Mouse (Mus musculus) limb, embryonic 15.5 days (tissue): ENCODE data around the gene Glo1. TPM values are rescaled to one million over a fixed set of nuclear protein-coding genes. Genes with fewer than 3 reads are reported as not detected.
A peak's percentile ranks its signal among the peaks of the same experiment; 100 is the strongest.

Experiments used
- ATAC-seq: fragments of 200-750 bp; cut with Nextera tagmentation; 2 replicates; pipeline ENCODE4 v1.8.0; 2017; ENCODE audit warnings: low read depth, moderate TSS enrichment; ENCODE audit not compliant: insufficient number of reproducible peaks, low FRiP score, low TSS enrichment
- H3K27ac ChIP-seq: fragments of 300-500 bp; sonication (generic); 2 replicates; pipeline ENCODE4 v1.5.1; 2015; ENCODE audit warnings: moderate library complexity, mild to moderate bottlenecking, inconsistent platforms
- H3K27me3 ChIP-seq: fragments of 300-500 bp; sonication (generic); 2 replicates; pipeline ENCODE4 v1.6.1; 2015; ENCODE audit warnings: inconsistent platforms
- H3K36me3 ChIP-seq: fragments of 300-500 bp; sonication (generic); 2 replicates; pipeline ENCODE4 v1.6.1; 2015; ENCODE audit warnings: inconsistent platforms
- H3K4me1 ChIP-seq: fragments of 300-500 bp; sonication (generic); 2 replicates; pipeline ENCODE4 v1.6.1; 2015; ENCODE audit warnings: inconsistent platforms
- H3K4me2 ChIP-seq: fragments of 300-500 bp; sonication (generic); 2 replicates; pipeline ENCODE4 v1.6.1; 2015; ENCODE audit warnings: mild to moderate bottlenecking, inconsistent platforms
- H3K4me3 ChIP-seq: fragments of 300-500 bp; sonication (generic); 2 replicates; pipeline ENCODE4 v1.5.1; 2015; ENCODE audit warnings: mild to moderate bottlenecking, inconsistent platforms
- H3K9ac ChIP-seq: fragments of 300-500 bp; sonication (generic); 2 replicates; pipeline ENCODE4 v1.6.1; 2015; ENCODE audit warnings: inconsistent platforms
- H3K9me3 ChIP-seq: fragments of 300-500 bp; sonication (generic); 2 replicates; pipeline ENCODE4 v1.6.1; 2016; ENCODE audit warnings: inconsistent platforms
- WGBS: fragments of 180-500 bp; shearing (Covaris S2); methylation state at CpG from one replicate; pipeline ENCODE4 v1.1.7; 2015; 5-methylcytosine and 5-hydroxymethylcytosine counted together
- polyA plus RNA-seq: library from polyadenylated mRNA; unstranded; fragments of >200 nt; fragmentation: Nextera tagmentation; extraction: Ambion mirVana; gene quantifications from 2 replicates; pipeline ENCODE4 v1.2.1, GENCODE M21; 2015

Gene Glo1
- polyA plus RNA-seq, 1 experiment from 2014 or later, result 186 TPM

DNA sequence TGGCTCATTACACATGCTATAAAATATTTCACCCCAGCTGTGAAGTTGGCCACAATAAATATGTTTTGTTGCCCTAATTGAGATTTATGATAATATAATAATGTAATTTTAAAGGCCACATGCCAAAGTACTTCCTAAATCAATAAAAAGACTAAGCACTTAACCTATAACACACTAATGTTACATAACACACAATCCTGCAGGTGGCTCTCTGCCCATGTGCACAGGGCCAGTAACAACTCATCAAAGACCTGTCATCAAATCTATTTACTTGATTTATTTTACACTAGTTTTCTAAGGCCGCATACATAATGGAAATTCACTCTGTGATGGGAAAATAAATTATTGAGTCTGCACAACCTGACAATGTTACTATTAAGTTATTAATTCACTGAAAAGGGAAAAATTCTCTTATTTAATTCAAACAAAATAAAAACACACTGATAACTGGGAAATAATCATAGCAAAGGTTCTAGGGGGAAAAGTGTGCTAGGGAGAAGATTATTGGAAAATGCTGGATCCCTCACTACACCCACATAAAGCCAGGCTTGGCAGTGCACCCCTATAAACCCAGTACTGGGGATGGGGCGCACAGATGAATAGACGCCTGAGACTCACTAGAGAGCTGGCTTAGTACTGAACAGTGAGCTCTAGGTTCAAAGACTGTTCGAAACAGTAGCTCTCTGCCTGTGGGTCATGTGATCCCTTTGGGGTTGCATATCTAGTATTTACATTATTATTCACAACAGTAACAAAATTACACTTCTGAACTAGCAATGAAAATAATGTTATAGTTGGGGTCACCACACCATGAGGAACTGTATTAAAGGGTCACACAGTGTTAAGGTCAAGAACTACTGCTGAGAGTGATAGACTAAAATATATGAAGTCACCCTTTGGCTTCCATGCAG, 73.4 kb downstream of the Glo1 start:
- Histone ChIP-seq H3K4me1 (peaks cover 10% of the 10 kb centered on the region), H3K9me3 (no peaks in the 10 kb centered on the region), H3K36me3 (no peaks in the 10 kb centered on the region), H3K4me2 (no peak overlapping the region), H3K4me3 (no peak overlapping the region), H3K9ac (no peak overlapping the region), H3K27ac (no peak overlapping the region), H3K27me3 (no peaks in the 10 kb centered on the region)
- ATAC-seq, result no peak
- 72% methylated on average over 4 of the region's 4 CpGs for WGBS

DNA sequence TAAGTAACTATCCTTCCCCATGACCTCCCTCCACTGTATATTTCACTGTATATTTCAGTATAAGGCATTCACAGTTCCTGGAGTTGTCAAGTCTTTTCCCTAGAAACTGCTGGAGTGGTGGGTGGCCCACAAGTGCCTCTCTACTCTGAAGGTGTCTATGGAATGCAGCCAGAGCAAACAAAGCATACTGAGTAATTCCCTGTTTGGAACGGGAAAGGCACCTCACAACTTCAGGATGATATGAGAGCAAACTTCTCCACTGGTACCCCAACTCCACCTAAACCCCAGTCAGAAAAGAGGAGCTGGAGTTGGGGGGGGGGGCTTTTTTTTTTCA, 75.9 kb downstream of the Glo1 start:
- H3K9ac ChIP-seq, result no peak overlapping the region
- peak overlapping the region; percentile 35; the same call in 1 of the 2 replicates for H3K27ac ChIP-seq
- no peaks in the 10 kb centered on the region for H3K27me3 ChIP-seq
- ATAC-seq, result no peak
- peaks cover 13% of the 10 kb centered on the region for H3K4me1 ChIP-seq
- no peaks in the 10 kb centered on the region for H3K36me3 ChIP-seq
- no peak overlapping the region for H3K4me3 ChIP-seq
- H3K9me3 ChIP-seq, result no peaks in the 10 kb centered on the region
- 28% methylated on average over 1 of the region's 1 CpGs for WGBS
- no peak overlapping the region for H3K4me2 ChIP-seq

DNA sequence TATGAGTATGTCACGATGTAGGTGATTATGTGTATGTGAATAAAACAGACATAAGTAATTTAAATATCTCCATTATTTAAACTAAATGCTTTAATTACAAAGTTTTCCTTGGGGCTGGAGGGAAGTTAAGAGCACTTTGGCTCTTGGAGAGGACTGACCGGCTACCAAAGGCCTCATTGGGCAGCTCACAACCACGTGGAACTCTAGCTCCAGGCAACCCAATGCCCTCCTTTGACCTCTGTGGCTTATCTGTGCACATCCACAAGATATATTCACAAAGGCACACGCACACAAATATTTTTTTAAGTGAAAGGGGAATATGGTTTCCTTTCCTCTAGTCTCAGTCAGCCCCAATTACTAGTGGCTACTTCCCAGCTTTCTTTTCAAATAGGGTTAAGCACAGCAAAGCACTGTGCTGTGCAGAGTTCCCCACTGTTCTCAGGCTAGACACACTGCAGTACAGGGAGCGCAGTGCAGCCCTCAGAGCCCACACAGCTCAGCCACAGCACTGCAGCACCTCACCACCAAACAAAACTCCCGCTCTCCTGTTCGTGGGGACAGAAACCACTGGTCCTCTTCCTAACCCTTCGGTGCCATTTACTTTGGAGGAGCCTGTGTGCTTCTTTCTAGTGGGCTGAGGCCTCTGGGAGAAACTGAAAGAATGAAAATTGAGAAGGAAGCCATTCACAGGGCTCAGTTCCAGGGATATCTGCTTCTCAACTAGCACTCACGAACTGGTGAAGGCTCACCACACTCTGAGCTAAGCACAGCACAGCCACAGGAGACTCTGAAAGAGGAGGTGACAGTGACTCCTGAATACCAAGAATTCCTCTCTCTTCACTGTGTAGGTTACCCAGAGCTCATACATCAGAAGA, 76.5 kb downstream of the Glo1 start:
- Histone ChIP-seq H3K4me2 (no peak overlapping the region), H3K36me3 (no peaks in the 10 kb centered on the region), H3K4me3 (no peak overlapping the region), H3K9ac (no peak overlapping the region), H3K4me1 (peaks cover 13% of the 10 kb centered on the region), H3K27ac (peak overlapping the region; percentile 35; the same call in 1 of the 2 replicates), H3K27me3 (no peaks in the 10 kb centered on the region), H3K9me3 (no peaks in the 10 kb centered on the region)
- WGBS, result 56% methylated on average over 9 of the region's 9 CpGs
- no peak for ATAC-seq

DNA sequence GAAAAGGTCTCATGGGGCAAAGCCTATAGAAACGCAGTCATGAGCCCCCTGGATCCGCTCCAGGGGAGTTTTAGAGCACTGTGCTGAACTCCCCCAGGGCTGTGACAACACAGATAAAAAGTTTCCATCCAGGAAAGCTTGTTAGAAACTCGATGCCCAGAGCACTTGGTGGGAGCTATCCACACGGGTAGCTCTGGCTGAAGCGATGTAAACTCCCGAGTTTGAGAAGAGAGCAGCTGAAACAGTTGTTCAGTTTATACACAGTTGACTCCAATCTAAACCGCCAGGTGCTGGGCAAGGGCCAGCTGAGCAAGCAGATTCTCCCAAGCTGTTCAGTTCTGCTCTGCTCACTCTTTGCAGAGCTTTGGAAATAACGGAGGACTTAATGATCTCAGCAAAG, 87.6 kb downstream of the Glo1 start:
- H3K4me3 ChIP-seq, result no peak overlapping the region
- H3K36me3 ChIP-seq, result no peaks in the 10 kb centered on the region
- no peak overlapping the region for H3K4me2 ChIP-seq
- ATAC-seq, result no peak
- H3K9ac ChIP-seq, result no peak overlapping the region
- peaks cover 13% of the 10 kb centered on the region for H3K4me1 ChIP-seq
- WGBS, result 21% methylated on average over 8 of the region's 8 CpGs
- no peaks in the 10 kb centered on the region for H3K9me3 ChIP-seq
- H3K27ac ChIP-seq, result no peak overlapping the region
- no peaks in the 10 kb centered on the region for H3K27me3 ChIP-seq

DNA sequence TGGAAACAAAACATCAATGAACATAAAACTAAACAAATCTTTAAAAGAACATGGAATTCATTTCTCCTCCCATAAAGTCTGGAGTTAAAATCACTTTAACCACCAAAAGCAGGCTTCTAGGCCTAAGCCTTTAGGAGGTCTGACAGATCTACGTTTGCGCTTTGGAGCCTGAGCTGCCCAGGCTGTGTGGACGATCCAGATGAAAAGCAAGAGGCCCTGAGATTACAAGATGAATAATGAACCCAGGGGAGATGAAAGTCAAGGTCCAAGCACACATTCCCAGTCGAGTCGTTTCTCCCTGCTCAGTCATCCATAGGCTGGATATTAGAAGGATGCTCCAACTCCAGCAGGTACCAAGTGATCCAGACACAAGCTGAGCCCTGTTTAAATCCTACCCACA, 90.0 kb downstream of the Glo1 start:
- Histone ChIP-seq H3K4me1 (peaks cover 13% of the 10 kb centered on the region), H3K9me3 (no peaks in the 10 kb centered on the region), H3K27ac (no peak overlapping the region; the same call in 1 of the 2 replicates), H3K4me3 (no peak overlapping the region), H3K36me3 (no peaks in the 10 kb centered on the region), H3K27me3 (no peaks in the 10 kb centered on the region), H3K9ac (no peak overlapping the region), H3K4me2 (no peak overlapping the region)
- WGBS, result 70% methylated on average over 5 of the region's 5 CpGs
- no peak for ATAC-seq

Other genes starting within 250 kb of the Glo1 start
- gene Btbd9, start 50.4 kb downstream of the Glo1 start, polyA plus RNA-seq, result 54.5 and 55.0 TPM in 2 replicates
- 1.3 and 1.4 TPM in 2 replicates for gene Dnah8, start 2.5 kb downstream of the Glo1 start, polyA plus RNA-seq